Mouse (Mus musculus): ENCODE data around the gene Cflar.
"Not testable (repeated sequence)": the region's sequence is repeated elsewhere in the genome, so short reads cannot be mapped to it uniquely, and the experiment has no call there.

Cflar gene

DNA sequence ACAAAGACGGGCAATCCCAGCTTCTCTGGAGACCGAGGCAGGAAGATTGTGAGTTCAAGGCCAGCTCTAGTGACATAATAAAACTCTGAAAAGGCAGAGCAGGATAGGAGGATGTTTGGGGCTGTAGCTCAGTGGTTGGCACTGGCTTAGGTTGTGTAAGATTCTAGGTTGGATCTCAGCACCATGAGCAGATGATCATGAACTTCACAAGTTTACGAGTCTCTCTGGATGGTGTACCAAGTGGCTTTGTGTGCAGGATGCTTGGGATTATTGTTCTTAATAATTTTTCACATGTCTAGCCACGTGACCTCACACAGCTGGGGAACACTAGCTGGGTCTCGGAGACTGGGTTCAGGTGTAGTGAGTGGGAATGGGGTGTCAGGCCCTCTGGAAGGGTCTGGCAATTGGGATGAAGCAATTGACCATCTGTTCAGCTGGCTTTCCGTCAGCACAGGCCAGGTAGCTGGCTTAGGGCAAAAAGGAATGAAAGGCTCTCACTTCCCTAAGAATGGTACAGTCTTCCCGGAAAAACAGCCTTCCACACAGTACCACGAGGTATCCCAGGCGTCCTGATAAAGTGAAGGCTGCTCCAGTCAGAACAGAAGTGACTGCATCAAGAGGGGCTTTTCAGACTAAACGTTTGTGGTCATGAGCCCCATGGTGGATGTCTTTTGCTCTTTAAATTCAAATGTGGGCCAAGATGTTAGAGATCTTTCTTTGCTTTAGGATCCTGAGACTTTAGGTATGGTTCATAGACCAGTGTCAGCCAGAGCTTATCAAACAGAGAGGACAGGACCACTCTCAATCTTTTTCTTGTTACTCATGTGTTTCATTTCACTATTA, 16.7 kb downstream of the Cflar start:
- no peak for DNase-seq (ENCODE audit: low spot score in 2 of 2)

DNA sequence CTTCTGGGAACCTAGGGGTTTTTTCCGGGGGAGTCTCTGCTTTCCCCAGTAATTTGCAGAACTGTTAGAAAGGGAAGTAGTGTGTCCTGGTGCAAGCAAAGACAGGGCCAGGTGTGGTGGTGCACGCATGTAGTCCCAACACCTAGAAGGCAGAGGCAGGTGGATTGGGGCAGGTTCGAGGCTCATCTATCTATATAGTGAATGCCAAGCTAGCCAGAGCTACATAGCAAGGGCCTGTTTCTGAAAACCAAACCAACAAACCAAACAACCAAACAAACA, 17.2 kb downstream of the Cflar start:
- no peak for DNase-seq (ENCODE audit: low spot score in 2 of 2)

- no peak for DNase-seq (ENCODE audit: low spot score in 2 of 2)
Measured at GRCm38 (mm10) chr1:58733636-58734035, 22.3 kb downstream of the Cflar start.

GRCm38 (mm10) chr1:58734043-58734920, 23.0 kb downstream of the Cflar start:
- no peak for DNase-seq (ENCODE audit: low spot score in 2 of 2)

- no peak for DNase-seq (ENCODE audit: low spot score in 2 of 2)
Measured at GRCm38 (mm10) chr1:58735962-58736361, 24.7 kb downstream of the Cflar start.

DNA sequence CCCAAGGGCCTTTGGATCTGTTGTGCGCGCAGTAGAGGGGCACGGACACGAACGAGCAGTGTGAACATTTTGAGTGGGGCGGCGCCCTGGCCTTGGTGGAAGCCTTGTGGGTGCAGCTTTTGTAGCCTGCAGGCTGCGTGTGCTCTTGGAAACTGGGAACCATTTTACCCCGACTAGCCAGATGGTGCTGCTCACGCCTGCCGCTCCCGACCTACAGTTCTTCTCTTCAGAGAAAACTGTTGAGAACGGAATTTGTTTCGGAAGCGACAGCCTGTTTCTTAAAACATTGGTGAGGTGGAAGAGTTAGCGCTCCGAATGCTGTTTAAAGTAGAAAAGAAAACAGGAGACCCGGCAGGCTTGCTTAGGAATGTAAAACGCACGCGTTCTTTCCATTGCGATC, 25.7 kb downstream of the Cflar start:
- no peak for DNase-seq (ENCODE audit: low spot score in 2 of 2)

- no peak for DNase-seq (ENCODE audit: low spot score in 2 of 2)
Measured at GRCm38 (mm10) chr1:58739529-58739928, 28.2 kb downstream of the Cflar start.

- no peak for DNase-seq (ENCODE audit: low spot score in 2 of 2)
Measured at GRCm38 (mm10) chr1:58742571-58743021, 31.3 kb downstream of the Cflar start.

DNA sequence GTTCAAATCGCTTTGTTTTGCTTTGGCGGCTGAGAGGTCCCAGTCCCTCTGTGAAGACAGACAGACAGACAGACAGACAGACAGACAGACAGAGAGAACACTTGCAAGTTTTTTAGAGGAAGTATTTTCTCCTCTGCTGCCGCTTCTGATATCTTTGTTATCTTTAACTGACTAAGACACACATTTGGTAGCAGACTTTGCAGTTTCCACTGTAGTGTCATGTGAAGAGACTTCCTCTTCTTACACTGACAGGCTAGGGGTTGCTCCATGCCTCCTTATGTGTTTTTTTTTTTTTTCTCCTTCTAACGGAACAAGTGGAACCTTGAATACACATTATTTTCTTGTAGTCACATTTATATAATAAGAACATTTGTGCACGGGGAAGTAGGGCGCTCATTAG, 31.9 kb downstream of the Cflar start:
- DNase-seq (ENCODE audit: low spot score in 2 of 2): no peak

- peak in 1 of 2 experiments; percentile 54 for DNase-seq (ENCODE audit: low spot score in 2 of 2)
Measured at GRCm38 (mm10) chr1:58744645-58745044, 33.3 kb downstream of the Cflar start.

- DNase-seq (ENCODE audit: low spot score in 2 of 2): no peak
Measured at GRCm38 (mm10) chr1:58746880-58747279, 35.6 kb downstream of the Cflar start.

DNA sequence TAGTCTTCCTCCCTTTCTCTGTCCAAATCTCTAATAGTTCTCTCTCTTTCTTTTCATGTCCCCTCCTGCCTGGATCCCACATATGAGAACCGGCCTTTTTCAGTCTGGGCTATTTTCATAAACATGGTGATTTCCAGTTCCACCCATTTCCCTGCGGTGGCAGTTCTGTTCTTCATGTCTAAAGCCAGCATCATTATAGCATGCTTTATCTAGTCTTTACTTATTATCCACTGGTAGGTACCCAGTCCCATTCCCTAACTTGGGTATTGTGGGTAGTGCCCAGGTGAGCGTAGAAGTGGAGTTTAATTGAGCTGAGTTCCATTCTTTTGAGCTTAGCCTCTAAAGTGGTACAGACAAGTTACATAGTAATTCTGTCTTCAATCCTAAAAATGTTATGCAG, 48.1 kb downstream of the Cflar start:
- no peak for DNase-seq (ENCODE audit: low spot score in 2 of 2)

DNA sequence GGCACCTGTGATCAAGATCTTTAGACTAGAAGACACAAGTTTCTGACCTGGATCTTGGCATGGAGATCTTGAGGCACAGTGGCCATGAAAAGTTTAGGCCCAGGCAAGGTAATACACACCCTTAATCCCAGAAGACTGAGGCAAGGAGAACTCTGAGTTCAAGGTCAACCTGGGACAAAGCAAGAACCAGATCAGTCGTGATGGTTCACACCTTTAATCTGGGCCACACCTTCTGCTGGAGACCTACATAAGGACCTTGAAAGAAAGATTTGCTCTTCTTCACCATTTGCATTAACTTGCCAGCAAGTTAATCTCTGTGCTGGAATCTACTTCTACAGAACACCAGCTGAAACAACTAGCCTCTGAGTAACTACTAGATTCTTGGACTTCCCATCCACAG, 49.3 kb downstream of the Cflar start:
- DNase-seq (ENCODE audit: low spot score in 2 of 2): no peak

DNA sequence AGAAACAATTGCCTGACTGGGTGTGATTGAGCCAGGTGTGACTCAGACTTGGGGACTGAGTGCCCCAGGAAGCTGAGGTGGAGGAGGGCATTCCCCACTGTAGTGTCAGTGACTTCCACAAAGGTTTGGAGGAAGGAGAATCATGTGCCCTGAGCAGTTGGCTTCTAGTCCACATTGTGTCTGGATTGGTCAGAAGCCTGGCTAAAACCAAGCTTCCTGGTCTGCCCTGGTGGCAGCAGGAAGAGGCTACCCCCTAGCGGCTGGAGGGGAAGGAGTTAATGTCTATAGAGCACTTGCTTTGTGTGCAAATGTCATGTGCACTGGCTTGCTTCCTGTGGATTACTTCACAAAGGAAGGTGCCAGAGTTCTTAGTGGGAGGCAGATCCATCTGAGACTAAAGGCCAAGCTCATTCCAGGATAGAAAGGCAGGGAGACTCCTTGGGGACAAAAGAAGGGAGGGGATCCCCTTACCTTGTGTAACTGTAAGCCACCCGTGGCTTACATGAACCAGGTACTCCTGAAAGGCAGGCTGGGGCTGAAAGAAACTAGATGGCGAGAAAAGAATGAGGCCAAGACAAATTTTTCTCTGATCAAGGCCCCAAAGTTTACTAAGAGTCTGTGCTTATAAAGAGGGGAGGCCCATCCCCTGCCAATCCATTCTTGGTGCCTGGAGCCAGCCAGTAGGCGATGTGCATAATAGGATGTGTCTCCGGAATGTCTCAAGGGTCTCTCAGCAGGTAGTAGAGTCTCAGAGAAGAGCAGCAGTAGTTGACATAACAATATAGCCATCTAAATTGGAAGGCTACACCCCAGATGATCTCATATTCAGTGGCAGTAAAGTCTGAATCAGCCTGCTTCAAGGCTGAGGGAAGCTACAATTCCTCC, 50.3 kb downstream of the Cflar start:
- DNase-seq (ENCODE audit: low spot score in 2 of 2): peak in 1 of 2 experiments; percentile 32

- no peak for DNase-seq (ENCODE audit: low spot score in 2 of 2)
Measured at GRCm38 (mm10) chr1:58762576-58762975, 51.3 kb downstream of the Cflar start.

- not testable (repeated sequence) for DNase-seq (ENCODE audit: low spot score in 2 of 2)
Measured at GRCm38 (mm10) chr1:58766446-58766845, 55.1 kb downstream of the Cflar start.

- DNase-seq (ENCODE audit: low spot score in 2 of 2): no peak
Measured at GRCm38 (mm10) chr1:58769136-58769535, 57.8 kb downstream of the Cflar start.

- DNase-seq (ENCODE audit: low spot score in 2 of 2): no peak
Measured at GRCm38 (mm10) chr1:58769701-58770100, 58.4 kb downstream of the Cflar start.

DNA sequence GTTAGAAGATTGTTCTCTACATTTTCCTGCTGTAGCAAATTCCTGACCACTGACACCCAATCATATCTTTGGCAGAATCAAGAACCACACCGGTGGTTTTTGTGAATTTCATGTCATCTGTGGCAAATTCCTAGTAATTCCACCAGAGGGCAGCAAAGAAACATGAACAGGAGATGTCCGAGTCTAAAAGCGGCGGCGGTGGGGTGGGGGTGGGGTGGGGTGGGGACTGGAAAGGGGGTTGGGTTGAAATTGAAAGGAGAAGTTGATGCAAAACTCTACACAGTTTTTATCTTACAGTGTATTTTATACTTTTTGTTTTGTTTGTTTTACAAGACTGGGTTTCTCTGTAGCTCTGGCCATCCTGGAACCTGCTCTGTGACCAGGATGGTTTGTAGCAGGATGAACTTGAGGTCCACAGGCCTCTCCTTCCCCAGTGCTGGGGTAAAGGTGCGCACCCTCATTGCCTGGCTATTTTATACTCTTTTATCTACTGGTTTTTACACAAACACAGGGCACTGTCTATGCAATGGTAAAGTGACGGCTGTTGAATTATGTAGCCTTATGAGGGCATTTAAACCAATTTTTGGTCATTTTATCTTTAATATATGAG, 58.9 kb downstream of the Cflar start:
- peak in 1 of 2 experiments; percentile 19 for DNase-seq (ENCODE audit: low spot score in 2 of 2)

DNA sequence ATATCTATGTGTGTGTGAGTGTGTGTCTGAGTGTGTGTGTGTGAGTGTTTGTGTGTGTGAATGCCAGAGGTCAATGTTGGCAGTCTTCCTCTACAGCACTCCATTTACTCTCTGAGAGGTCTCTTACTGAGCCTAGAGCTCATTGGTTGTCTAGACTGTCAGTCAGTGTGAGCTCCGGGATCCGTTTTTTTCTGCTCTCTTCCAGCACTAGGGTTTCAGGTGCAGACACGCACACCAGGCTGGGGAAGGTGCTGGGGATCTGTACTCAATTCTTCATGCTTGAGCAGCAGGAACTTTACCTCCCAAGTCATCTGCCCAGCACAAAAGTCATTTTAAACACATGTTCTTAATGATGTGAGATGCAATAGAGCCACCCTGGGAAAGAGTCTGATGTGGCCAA, 60.8 kb downstream of the Cflar start:
- DNase-seq (ENCODE audit: low spot score in 2 of 2): no peak

DNA sequence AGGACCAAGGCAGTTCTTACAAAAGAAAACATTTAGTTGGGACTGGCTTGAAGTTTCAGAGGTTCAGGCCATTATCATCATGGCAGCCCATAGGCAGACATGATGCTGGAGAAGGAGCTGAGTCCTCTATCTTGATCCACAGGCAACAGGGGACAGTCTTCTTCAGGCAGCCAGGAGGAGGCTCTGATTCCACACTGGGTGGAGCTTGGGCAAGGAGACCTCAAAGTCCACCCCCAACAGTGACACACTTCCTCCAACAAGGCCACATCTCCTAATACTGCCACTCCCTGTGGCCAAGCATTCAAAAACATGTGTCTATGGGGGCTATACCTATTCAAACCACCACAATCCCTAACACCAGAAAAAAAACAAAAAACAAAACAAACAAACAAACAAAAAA, 62.0 kb downstream of the Cflar start:
- no peak for DNase-seq (ENCODE audit: low spot score in 2 of 2)
